Mouse (Mus musculus): ENCODE measurements around the gene Smg5. TPM values are rescaled to one million over a fixed set of nuclear protein-coding genes. Genes with fewer than 3 reads are reported as not detected.
A peak's percentile ranks its signal among the peaks of the same experiment; 100 is the strongest.

Smg5 gene
- polyA plus RNA-seq, 1 experiment: 84.2 TPM

- Histone ChIP-seq H3K4me1 (ENCODE audit: control insufficient read depth, insufficient read depth, low read length) (no peaks in the 10 kb centered on the region), H3K36me3 (ENCODE audit: control insufficient read depth, insufficient read depth, low read length, poor library complexity, severe bottlenecking) (peaks cover 25% of the 10 kb centered on the region), H3K9ac (ENCODE audit: low read depth, poor library complexity, severe bottlenecking) (no peak overlapping the region), H3K27ac (ENCODE audit: insufficient read depth, low read length) (no peak overlapping the region), H3K9me3 (replicated peaks; ENCODE audit: control insufficient read depth, insufficient read depth, low read length, poor library complexity, severe bottlenecking) (no peaks in the 10 kb centered on the region), H3K27me3 (ENCODE audit: control insufficient read depth, insufficient read depth, low read length, poor library complexity, severe bottlenecking) (no peaks in the 10 kb centered on the region), H3K4me3 (ENCODE audit: low read depth, low read length) (no peak overlapping the region)
- no peak for TF ChIP-seq CTCF (IDR thresholded peaks at IDR 0.05; ENCODE audit: low read depth, low read length)
- no peak for TF ChIP-seq EP300 (IDR thresholded peaks at IDR 0.05; ENCODE audit: insufficient read depth, low read depth, low read length)
- TF ChIP-seq POLR2A (IDR thresholded peaks at IDR 0.05; ENCODE audit: insufficient read depth, low read length): no peak
Observed at GRCm38 (mm10) chr3:88339006-88339405, 2.9 kb downstream of the Smg5 start.

GRCm38 (mm10) chr3:88350732-88351131, 14.7 kb downstream of the Smg5 start:
- no peaks in the 10 kb centered on the region for H3K27me3 ChIP-seq (ENCODE audit: control insufficient read depth, insufficient read depth, low read length, poor library complexity, severe bottlenecking)
- no peaks in the 10 kb centered on the region for H3K4me1 ChIP-seq (ENCODE audit: control insufficient read depth, insufficient read depth, low read length)
- H3K27ac ChIP-seq (ENCODE audit: insufficient read depth, low read length): no peak overlapping the region
- H3K4me3 ChIP-seq (ENCODE audit: low read depth, low read length): no peak overlapping the region
- peaks cover 88% of the 10 kb centered on the region for H3K36me3 ChIP-seq (ENCODE audit: control insufficient read depth, insufficient read depth, low read length, poor library complexity, severe bottlenecking)
- no peak for TF ChIP-seq CTCF (IDR thresholded peaks at IDR 0.05; ENCODE audit: low read depth, low read length)
- TF ChIP-seq EP300 (IDR thresholded peaks at IDR 0.05; ENCODE audit: insufficient read depth, low read depth, low read length): no peak
- TF ChIP-seq POLR2A (IDR thresholded peaks at IDR 0.05; ENCODE audit: insufficient read depth, low read length): no peak
- no peak overlapping the region for H3K9ac ChIP-seq (ENCODE audit: low read depth, poor library complexity, severe bottlenecking)
- no peaks in the 10 kb centered on the region for H3K9me3 ChIP-seq (replicated peaks; ENCODE audit: control insufficient read depth, insufficient read depth, low read length, poor library complexity, severe bottlenecking)

- TF ChIP-seq CTCF (IDR thresholded peaks at IDR 0.05; ENCODE audit: low read depth, low read length) (no peak), EP300 (IDR thresholded peaks at IDR 0.05; ENCODE audit: insufficient read depth, low read depth, low read length) (no peak), POLR2A (IDR thresholded peaks at IDR 0.05; ENCODE audit: insufficient read depth, low read length) (no peak)
- Histone ChIP-seq H3K4me1 (ENCODE audit: control insufficient read depth, insufficient read depth, low read length) (no peaks in the 10 kb centered on the region), H3K9ac (ENCODE audit: low read depth, poor library complexity, severe bottlenecking) (no peak overlapping the region), H3K27me3 (ENCODE audit: control insufficient read depth, insufficient read depth, low read length, poor library complexity, severe bottlenecking) (no peaks in the 10 kb centered on the region), H3K27ac (ENCODE audit: insufficient read depth, low read length) (no peak overlapping the region), H3K9me3 (replicated peaks; ENCODE audit: control insufficient read depth, insufficient read depth, low read length, poor library complexity, severe bottlenecking) (no peaks in the 10 kb centered on the region), H3K36me3 (ENCODE audit: control insufficient read depth, insufficient read depth, low read length, poor library complexity, severe bottlenecking) (peaks cover 90% of the 10 kb centered on the region), H3K4me3 (ENCODE audit: low read depth, low read length) (no peak overlapping the region)
Observed at GRCm38 (mm10) chr3:88352907-88353306, 16.8 kb downstream of the Smg5 start.

- H3K9ac ChIP-seq (ENCODE audit: low read depth, poor library complexity, severe bottlenecking): no peak overlapping the region
- no peaks in the 10 kb centered on the region for H3K4me1 ChIP-seq (ENCODE audit: control insufficient read depth, insufficient read depth, low read length)
- H3K36me3 ChIP-seq (ENCODE audit: control insufficient read depth, insufficient read depth, low read length, poor library complexity, severe bottlenecking): peaks cover 93% of the 10 kb centered on the region
- TF ChIP-seq EP300 (IDR thresholded peaks at IDR 0.05; ENCODE audit: insufficient read depth, low read depth, low read length) (no peak), POLR2A (IDR thresholded peaks at IDR 0.05; ENCODE audit: insufficient read depth, low read length) (no peak), CTCF (IDR thresholded peaks at IDR 0.05; ENCODE audit: low read depth, low read length) (peak; percentile 18)
- no peaks in the 10 kb centered on the region for H3K9me3 ChIP-seq (replicated peaks; ENCODE audit: control insufficient read depth, insufficient read depth, low read length, poor library complexity, severe bottlenecking)
- H3K27me3 ChIP-seq (ENCODE audit: control insufficient read depth, insufficient read depth, low read length, poor library complexity, severe bottlenecking): no peaks in the 10 kb centered on the region
- no peak overlapping the region for H3K4me3 ChIP-seq (ENCODE audit: low read depth, low read length)
- H3K27ac ChIP-seq (ENCODE audit: insufficient read depth, low read length): no peak overlapping the region
Observed at GRCm38 (mm10) chr3:88354396-88355165, 18.5 kb downstream of the Smg5 start.

GRCm38 (mm10) chr3:88359584-88359983, 23.5 kb downstream of the Smg5 start:
- TF ChIP-seq POLR2A (IDR thresholded peaks at IDR 0.05; ENCODE audit: insufficient read depth, low read length): no peak
- TF ChIP-seq EP300 (IDR thresholded peaks at IDR 0.05; ENCODE audit: insufficient read depth, low read depth, low read length): no peak
- no peak for TF ChIP-seq CTCF (IDR thresholded peaks at IDR 0.05; ENCODE audit: low read depth, low read length)
- H3K9ac ChIP-seq (ENCODE audit: low read depth, poor library complexity, severe bottlenecking): no peak overlapping the region
- no peak overlapping the region for H3K4me3 ChIP-seq (ENCODE audit: low read depth, low read length)
- no peaks in the 10 kb centered on the region for H3K27me3 ChIP-seq (ENCODE audit: control insufficient read depth, insufficient read depth, low read length, poor library complexity, severe bottlenecking)
- no peaks in the 10 kb centered on the region for H3K9me3 ChIP-seq (replicated peaks; ENCODE audit: control insufficient read depth, insufficient read depth, low read length, poor library complexity, severe bottlenecking)
- H3K27ac ChIP-seq (ENCODE audit: insufficient read depth, low read length): no peak overlapping the region
- H3K36me3 ChIP-seq (ENCODE audit: control insufficient read depth, insufficient read depth, low read length, poor library complexity, severe bottlenecking): peaks cover 65% of the 10 kb centered on the region
- no peaks in the 10 kb centered on the region for H3K4me1 ChIP-seq (ENCODE audit: control insufficient read depth, insufficient read depth, low read length)

GRCm38 (mm10) chr3:88359989-88360388, 23.9 kb downstream of the Smg5 start:
- TF ChIP-seq POLR2A (IDR thresholded peaks at IDR 0.05; ENCODE audit: insufficient read depth, low read length): no peak
- TF ChIP-seq EP300 (IDR thresholded peaks at IDR 0.05; ENCODE audit: insufficient read depth, low read depth, low read length): no peak
- TF ChIP-seq CTCF (IDR thresholded peaks at IDR 0.05; ENCODE audit: low read depth, low read length): no peak
- peaks cover 62% of the 10 kb centered on the region for H3K36me3 ChIP-seq (ENCODE audit: control insufficient read depth, insufficient read depth, low read length, poor library complexity, severe bottlenecking)
- no peak overlapping the region for H3K9ac ChIP-seq (ENCODE audit: low read depth, poor library complexity, severe bottlenecking)
- no peak overlapping the region for H3K27ac ChIP-seq (ENCODE audit: insufficient read depth, low read length)
- H3K9me3 ChIP-seq (replicated peaks; ENCODE audit: control insufficient read depth, insufficient read depth, low read length, poor library complexity, severe bottlenecking): no peaks in the 10 kb centered on the region
- H3K4me1 ChIP-seq (ENCODE audit: control insufficient read depth, insufficient read depth, low read length): peaks cover 3% of the 10 kb centered on the region
- no peaks in the 10 kb centered on the region for H3K27me3 ChIP-seq (ENCODE audit: control insufficient read depth, insufficient read depth, low read length, poor library complexity, severe bottlenecking)
- H3K4me3 ChIP-seq (ENCODE audit: low read depth, low read length): no peak overlapping the region

Measured in ES-Bruce4 (cell line).